Mouse (Mus musculus): ENCODE data around the gene Gm44503. TPM values are rescaled to one million over a fixed set of nuclear protein-coding genes. Genes with fewer than 3 reads are reported as not detected.

Gene Gm44503
- total RNA-seq, 2 experiments from 2014 or later, result not detected

- no peak for TF ChIP-seq CTCF (IDR thresholded peaks at IDR 0.05)
- Histone ChIP-seq H3K27ac (peak within 1 kb of the TSS; percentile 96), H3K4me3 (peak within 1 kb of the TSS; percentile 87)
- no peak for DNase-seq (ENCODE audit: extremely low spot score in 1 of 2, low spot score in 2 of 2)
- intact Hi-C loops (cut with DNase I), result no loop called here
These were observed 81.4 kb downstream of the Gm44503 start, which contains the start of gene Pigb for GRCm38 (mm10) chr9:73040080-73040479. TSS of gene Pigb (minus strand) at chr9:73040378.

- peak; percentile 93 for TF ChIP-seq CTCF (IDR thresholded peaks at IDR 0.05)
- DNase-seq (ENCODE audit: extremely low spot score in 1 of 2, low spot score in 2 of 2), result peak; percentile 76 to 79
- Histone ChIP-seq H3K4me3 (peak within 1 kb of the TSS; percentile 60), H3K27ac (peak within 1 kb of the TSS; percentile 72)
- intact Hi-C loops (cut with DNase I), result loop anchor here (1.0 kb wide), 1 partner anchor 47 kb away; no protein-coding TSS in a partner anchor
These were observed 85.8 kb downstream of the Gm44503 start, which contains the start of gene Rab27a for GRCm38 (mm10) chr9:73044146-73045079. TSS of gene Rab27a (plus strand) at chr9:73044854.

- peak overlapping the region; percentile 72 for H3K27ac ChIP-seq
- peak overlapping the region; percentile 60 for H3K4me3 ChIP-seq
- DNase-seq (ENCODE audit: extremely low spot score in 1 of 2, low spot score in 2 of 2), result no peak
- TF ChIP-seq CTCF (IDR thresholded peaks at IDR 0.05), result no peak
- intact Hi-C loops (cut with DNase I), result no loop called here
These were observed 86.6 kb downstream of the Gm44503 start for GRCm38 (mm10) chr9:73045204-73045603.

GRCm38 (mm10) chr9:73045711-73046110 lies 87.1 kb downstream of the Gm44503 start:
- no peak for TF ChIP-seq CTCF (IDR thresholded peaks at IDR 0.05)

GRCm38 (mm10) chr9:73047906-73048305 lies 89.3 kb downstream of the Gm44503 start:
- intact Hi-C loops (cut with DNase I), result no loop called here
- TF ChIP-seq CTCF (IDR thresholded peaks at IDR 0.05), result no peak
- H3K27ac ChIP-seq, result no peak overlapping the region
- no peak for DNase-seq (ENCODE audit: extremely low spot score in 1 of 2, low spot score in 2 of 2)
- no peak overlapping the region for H3K4me3 ChIP-seq

More at GRCm38 (mm10) chr9:73045711-73046110, 87.1 kb downstream of the Gm44503 start:
- Histone ChIP-seq H3K4me3 (peak overlapping the region; percentile 60), H3K27ac (no peak overlapping the region)
- intact Hi-C loops (cut with DNase I), result no loop called here
- DNase-seq (ENCODE audit: extremely low spot score in 1 of 2, low spot score in 2 of 2), result no peak

GRCm38 (mm10) chr9:73048927-73049326 lies 90.3 kb downstream of the Gm44503 start:
- no peak overlapping the region for H3K27ac ChIP-seq
- TF ChIP-seq CTCF (IDR thresholded peaks at IDR 0.05), result no peak
- intact Hi-C loops (cut with DNase I), result no loop called here

GRCm38 (mm10) chr9:73049833-73050232 lies 91.2 kb downstream of the Gm44503 start:
- intact Hi-C loops (cut with DNase I), result no loop called here
- no peak overlapping the region for H3K27ac ChIP-seq

More at GRCm38 (mm10) chr9:73048927-73049326, 90.3 kb downstream of the Gm44503 start:
- DNase-seq (ENCODE audit: extremely low spot score in 1 of 2, low spot score in 2 of 2), result no peak
- H3K4me3 ChIP-seq, result no peak overlapping the region

GRCm38 (mm10) chr9:73050606-73051005 lies 92.0 kb downstream of the Gm44503 start:
- Histone ChIP-seq H3K27ac (no peak overlapping the region), H3K4me3 (no peak overlapping the region)
- intact Hi-C loops (cut with DNase I), result no loop called here
- no peak for DNase-seq (ENCODE audit: extremely low spot score in 1 of 2, low spot score in 2 of 2)
- TF ChIP-seq CTCF (IDR thresholded peaks at IDR 0.05), result no peak

More at GRCm38 (mm10) chr9:73049833-73050232, 91.2 kb downstream of the Gm44503 start:
- H3K4me3 ChIP-seq, result no peak overlapping the region
- no peak for TF ChIP-seq CTCF (IDR thresholded peaks at IDR 0.05)
- no peak for DNase-seq (ENCODE audit: extremely low spot score in 1 of 2, low spot score in 2 of 2)

GRCm38 (mm10) chr9:73055441-73055911 lies 96.8 kb downstream of the Gm44503 start:
- no peak for TF ChIP-seq CTCF (IDR thresholded peaks at IDR 0.05)
- Histone ChIP-seq H3K27ac (no peak overlapping the region), H3K4me3 (no peak overlapping the region)
- no peak for DNase-seq (ENCODE audit: extremely low spot score in 1 of 2, low spot score in 2 of 2)
- intact Hi-C loops (cut with DNase I), result no loop called here

GRCm38 (mm10) chr9:73059224-73059623 lies 100.6 kb downstream of the Gm44503 start:
- TF ChIP-seq CTCF (IDR thresholded peaks at IDR 0.05), result no peak
- intact Hi-C loops (cut with DNase I), result no loop called here
- Histone ChIP-seq H3K27ac (no peak overlapping the region), H3K4me3 (no peak overlapping the region)
- no peak for DNase-seq (ENCODE audit: extremely low spot score in 1 of 2, low spot score in 2 of 2)

GRCm38 (mm10) chr9:73063621-73064290 lies 105.1 kb downstream of the Gm44503 start:
- TF ChIP-seq CTCF (IDR thresholded peaks at IDR 0.05), result no peak
- intact Hi-C loops (cut with DNase I), result no loop called here
- DNase-seq (ENCODE audit: extremely low spot score in 1 of 2, low spot score in 2 of 2), result no peak
- no peak overlapping the region for H3K27ac ChIP-seq
- H3K4me3 ChIP-seq, result no peak overlapping the region

Small RNAs within 50 kb of the gene (microRNA-seq; reads per million reads assigned to microRNA genes)
- 0 reads per million in 2 experiments for gene Gm27353

Other genes starting within 250 kb of the Gm44503 start
- 1 to 10 TPM; 1.5 to 1.8 TPM for gene Prtg, start 152.0 kb upstream of the Gm44503 start, total RNA-seq (2021)
- 10 to 100 TPM; 18.6 to 19.5 TPM for gene Pygo1, start 33.2 kb upstream of the Gm44503 start, total RNA-seq (2021)
- gene Dyx1c1, start 67 bp upstream of the Gm44503 start, total RNA-seq (2021), result 1 to 10 TPM; 1.5 to 1.9 TPM
- gene Ccpg1os, start 26.5 kb downstream of the Gm44503 start, total RNA-seq (2021), result 10 to 100 TPM in 1 of 2 experiments, 1 to 10 TPM in 1; 9.2 to 10.8 TPM
- gene Ccpg1, start 26.6 kb downstream of the Gm44503 start, total RNA-seq (2021), result 100 to 1,000 TPM; 124 to 128 TPM
- 10 to 100 TPM; 15.4 to 16.2 TPM for gene Pigb, start 81.5 kb downstream of the Gm44503 start, total RNA-seq (2021)
- gene Rab27a, start 86.0 kb downstream of the Gm44503 start, total RNA-seq (2021), result 1 to 10 TPM; 7.5 to 8.9 TPM
- gene Khdc3, start 143.0 kb downstream of the Gm44503 start, total RNA-seq (2021), result 1 to 10 TPM; 2.4 to 2.8 TPM
- gene Gm20509, start 143.6 kb downstream of the Gm44503 start, total RNA-seq (2021), result not detected
- 10 to 100 TPM; 53.9 to 54.2 TPM for gene Rsl24d1, start 154.6 kb downstream of the Gm44503 start, total RNA-seq (2021)

Data from left cerebral cortex, adult 2 months (tissue).